Mouse (Mus musculus) hindbrain, postnatal 0 days (tissue): Measurements from ENCODE around the gene Rpl13a. TPM values are rescaled to one million over a fixed set of nuclear protein-coding genes. Genes with fewer than 3 reads are reported as not detected.
"Not testable (repeated sequence)": the region's sequence is repeated elsewhere in the genome, so short reads cannot be mapped to it uniquely, and the experiment has no call there.

Experiments
- ATAC-seq: fragments of 200-750 bp; cut with Nextera tagmentation; 2 replicates; pipeline ENCODE4 v1.8.0; 2017; ENCODE audit warnings: mild to moderate bottlenecking, moderate TSS enrichment, moderate library complexity
- DNase-seq: peaks from one replicate; pipeline ENCODE4 v3.0.0-alpha.2; 2015; ENCODE audit warnings: low spot score
- H3K27ac ChIP-seq: fragments of 300-500 bp; sonication (generic); 2 replicates; pipeline ENCODE4 v1.5.1; 2014; ENCODE audit warnings: mild to moderate bottlenecking
- H3K27me3 ChIP-seq: fragments of 300-500 bp; sonication (generic); 2 replicates; pipeline ENCODE4 v1.6.1; 2014; ENCODE audit warnings: low read length, mixed read lengths; ENCODE audit not compliant: insufficient read depth
- H3K36me3 ChIP-seq: fragments of 300-500 bp; sonication (generic); 2 replicates; pipeline ENCODE4 v1.6.1; 2014; ENCODE audit warnings: low read length, mixed read lengths; ENCODE audit not compliant: insufficient read depth
- H3K4me1 ChIP-seq: fragments of 300-500 bp; sonication (generic); 2 replicates; pipeline ENCODE4 v1.6.1; 2014; ENCODE audit warnings: antibody characterized with exemption, low read length, mixed read lengths; ENCODE audit not compliant: insufficient read depth
- H3K4me2 ChIP-seq: fragments of 300-500 bp; sonication (generic); 2 replicates; pipeline ENCODE4 v1.6.1; 2014; ENCODE audit warnings: low read depth, mild to moderate bottlenecking, low read length, moderate library complexity, mixed read lengths
- H3K4me3 ChIP-seq: fragments of 300-500 bp; sonication (generic); 2 replicates; pipeline ENCODE4 v1.5.1; 2014; ENCODE audit warnings: low read length
- H3K9ac ChIP-seq: fragments of 300-500 bp; sonication (generic); replicated peaks from 2 replicates; pipeline ENCODE4 v1.6.1; 2014; ENCODE audit warnings: mild to moderate bottlenecking, low read length, moderate library complexity, mixed read lengths
- H3K9me3 ChIP-seq: fragments of 300-500 bp; sonication (generic); 2 replicates; pipeline ENCODE4 v1.6.1; 2016; ENCODE audit warnings: low read length, mixed read lengths
- CTCF ChIP-seq: IDR thresholded peaks from 2 replicates; pipeline ENCODE4 v1.5.1; 2016; ENCODE audit warnings: antibody characterized with exemption, control low read depth, low read depth
- WGBS: fragments of 180-500 bp; shearing (Covaris S2); extraction: QIAGEN DNeasy Blood & Tissue Kit; methylation state at CpG from one replicate; pipeline ENCODE4 v1.1.7; 2014; 5-methylcytosine and 5-hydroxymethylcytosine counted together
- polyA plus RNA-seq: library from polyadenylated mRNA; unstranded; fragments of >200 nt; fragmentation: Nextera tagmentation; extraction: Ambion mirVana; gene quantifications from 2 replicates; pipeline ENCODE4 v1.2.1, GENCODE M21; 2015
- total RNA-seq: library from RNA; depleted of rRNA; stranded (reverse); fragments of >200 nt; gene quantifications from 2 replicates; pipeline ENCODE4 v1.2.3, GENCODE M21; 2014

Gene Rpl13a
- total and polyA plus RNA-seq, 2 experiments from 2014 or later, result 800 to 1,807 TPM

DNA sequence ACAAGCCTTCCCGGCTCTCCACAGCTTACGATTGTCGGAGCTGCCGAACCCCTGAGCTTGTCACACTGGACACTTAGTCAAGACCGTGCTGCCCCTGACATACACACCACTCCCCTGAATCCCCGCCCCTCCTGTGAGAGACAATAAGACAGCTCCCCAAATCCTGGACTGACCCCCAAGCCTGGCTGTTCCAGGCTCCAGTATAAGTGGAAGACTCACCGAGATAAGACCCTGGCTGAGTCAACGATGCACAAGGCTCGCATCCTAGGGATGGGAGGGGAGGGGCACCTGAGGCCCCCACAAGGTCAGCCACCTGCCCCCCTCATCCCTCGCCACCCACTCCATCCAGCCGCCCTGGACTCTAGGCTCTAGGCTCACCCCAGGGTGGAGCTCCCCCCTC, 3.3 kb upstream of the Rpl13a start:
- ATAC-seq, result no peak
- Histone ChIP-seq H3K36me3 (peaks cover 5% of the 10 kb centered on the region; the same call in 1 of the 2 replicates), H3K4me2 (no peak overlapping the region), H3K4me3 (no peak overlapping the region), H3K9me3 (no peaks in the 10 kb centered on the region), H3K9ac (no peak overlapping the region), H3K27me3 (no peaks in the 10 kb centered on the region), H3K4me1 (0 out of 2 replicates have a peak, but pooled peaks cover 7% of the 10 kb centered on the region), H3K27ac (no peak overlapping the region)
- DNase-seq, result no peak
- WGBS, result 79% methylated on average over 11 of the region's 11 CpGs
- no peak for TF ChIP-seq CTCF

- no peaks in the 10 kb centered on the region for H3K9me3 ChIP-seq
- no peak for ATAC-seq
- H3K4me1 ChIP-seq, result 0 out of 2 replicates have a peak, but pooled peaks cover 8% of the 10 kb centered on the region
- peak overlapping the region; percentile 92 for H3K27ac ChIP-seq
- peak overlapping the region; percentile 60 for H3K4me2 ChIP-seq
- H3K9ac ChIP-seq, result peak overlapping the region; percentile 58
- no peak for TF ChIP-seq CTCF
- no peaks in the 10 kb centered on the region for H3K27me3 ChIP-seq
- no peak for DNase-seq
- peaks cover 23% of the 10 kb centered on the region for H3K36me3 ChIP-seq
- WGBS, result 57% methylated on average over 15 of the region's 15 CpGs
- peak overlapping the region; percentile 95 for H3K4me3 ChIP-seq
These were observed 1.4 kb upstream of the Rpl13a start for GRCm38 (mm10) chr7:45129776-45130512.

DNA sequence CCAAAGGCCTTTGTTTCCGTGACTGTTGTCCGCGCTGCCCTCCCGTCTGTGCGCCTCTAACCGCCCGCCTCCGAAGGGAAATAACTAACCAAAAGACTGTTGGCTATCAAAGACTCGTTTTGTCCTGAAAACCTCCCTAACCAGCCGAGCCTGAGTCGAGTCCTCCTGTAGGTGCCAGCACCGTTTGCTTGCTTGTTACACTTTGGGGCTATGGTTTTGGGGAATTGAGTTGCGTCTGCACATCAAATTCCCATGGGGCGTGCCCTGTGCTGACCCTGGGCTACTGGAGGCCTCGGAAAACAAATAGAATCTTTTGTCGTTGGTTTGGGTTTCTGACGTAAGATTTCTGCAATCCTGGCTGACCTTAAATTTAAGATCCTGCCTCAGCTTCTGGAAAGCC, 757 bp upstream of the Rpl13a start:
- H3K4me1 ChIP-seq, result 0 out of 2 replicates have a peak, but pooled peaks cover 8% of the 10 kb centered on the region
- WGBS, result under 1% methylated on average over 17 of the region's 17 CpGs
- H3K27ac ChIP-seq, result peak overlapping the region; percentile 92
- no peak for ATAC-seq
- peak overlapping the region; percentile 58 for H3K9ac ChIP-seq
- H3K9me3 ChIP-seq, result no peaks in the 10 kb centered on the region
- no peaks in the 10 kb centered on the region for H3K27me3 ChIP-seq
- H3K4me3 ChIP-seq, result peak overlapping the region; percentile 95
- peak; percentile 64 for DNase-seq
- no peak for TF ChIP-seq CTCF
- peak overlapping the region; percentile 60 for H3K4me2 ChIP-seq
- peaks cover 23% of the 10 kb centered on the region for H3K36me3 ChIP-seq

DNA sequence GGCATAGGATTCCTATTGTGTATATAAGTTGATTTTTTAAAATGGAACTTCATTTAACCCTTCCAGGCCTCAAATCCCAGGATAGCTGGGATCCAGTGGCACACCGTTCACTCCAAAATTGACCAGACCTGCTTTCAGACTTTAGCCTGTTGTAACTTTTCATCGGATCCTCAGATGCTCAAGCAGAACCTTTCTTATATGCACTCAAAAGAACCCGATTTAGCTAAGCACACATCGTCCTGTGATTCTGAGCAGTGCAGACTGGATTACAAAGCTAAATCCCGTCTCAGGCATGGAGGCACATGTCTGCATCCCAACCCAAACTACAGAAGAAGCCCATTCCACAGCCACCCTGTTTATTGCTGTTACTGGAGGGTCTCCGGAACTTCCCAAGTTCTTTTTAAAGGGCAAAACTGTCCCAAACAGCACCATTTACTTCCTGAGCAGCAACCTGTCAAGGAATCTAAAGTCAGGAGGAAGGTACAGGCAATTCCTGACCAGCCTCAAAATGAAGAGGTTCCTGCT, 799 bp downstream of the Rpl13a start:
- Histone ChIP-seq H3K4me1 (peaks cover 13% of the 10 kb centered on the region), H3K9me3 (no peaks in the 10 kb centered on the region), H3K27ac (peak overlapping the region; percentile 91), H3K27me3 (no peaks in the 10 kb centered on the region), H3K36me3 (peaks cover 28% of the 10 kb centered on the region), H3K4me2 (peak overlapping the region; percentile 93), H3K9ac (peak overlapping the region; percentile 99), H3K4me3 (peak overlapping the region; percentile 95)
- DNase-seq, result no peak
- no peak for ATAC-seq
- no peak for TF ChIP-seq CTCF
- WGBS, result under 1% methylated on average over 6 of the region's 6 CpGs

DNA sequence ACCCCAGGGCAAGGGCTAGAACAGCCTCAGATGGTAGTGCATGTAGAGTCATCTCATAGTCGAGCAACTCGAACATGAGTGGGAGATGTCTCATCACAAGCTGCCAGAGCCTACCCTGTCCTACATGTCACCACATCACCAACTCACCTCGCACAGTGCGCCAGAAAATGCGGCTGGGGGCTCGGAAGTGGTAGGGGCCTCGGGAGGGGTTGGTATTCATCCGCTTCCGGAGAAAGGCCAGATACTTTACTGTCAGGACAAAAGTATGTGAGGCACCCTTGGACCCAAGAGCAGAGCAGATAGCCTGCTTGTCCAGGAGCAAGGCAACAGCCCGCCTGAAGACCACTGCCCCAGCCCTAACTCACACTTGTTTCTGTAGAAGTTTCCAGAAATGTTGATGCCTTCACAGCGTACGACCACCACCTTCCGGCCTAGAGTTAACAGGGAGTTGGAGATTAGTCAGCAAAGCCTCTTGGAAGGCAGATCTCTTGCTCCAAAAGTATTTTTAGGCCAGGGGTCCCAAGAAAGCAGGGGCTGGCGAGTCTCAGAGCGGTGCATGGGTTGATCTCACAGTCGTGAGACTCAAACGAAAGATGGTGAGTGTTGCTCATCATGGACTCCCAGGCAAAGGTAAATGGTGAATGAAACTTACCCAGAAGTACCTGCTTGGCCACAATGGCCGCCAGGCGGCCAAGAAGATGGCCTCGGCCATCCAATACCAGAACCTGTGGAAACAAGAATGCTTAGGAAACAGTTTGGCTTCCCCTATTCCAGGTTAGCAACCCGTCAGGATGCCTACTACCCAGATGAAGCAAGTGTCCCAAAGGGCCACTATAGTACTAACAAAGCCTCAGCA, 1.5 kb downstream of the Rpl13a start:
- no peaks in the 10 kb centered on the region for H3K9me3 ChIP-seq
- no peaks in the 10 kb centered on the region for H3K27me3 ChIP-seq
- peaks cover 14% of the 10 kb centered on the region for H3K4me1 ChIP-seq
- H3K9ac ChIP-seq, result peak overlapping the region; percentile 99
- H3K27ac ChIP-seq, result peak overlapping the region; percentile 91; the same call in 1 of the 2 replicates
- H3K4me3 ChIP-seq, result peak overlapping the region; percentile 95
- H3K4me2 ChIP-seq, result peak overlapping the region; percentile 93
- ATAC-seq (no peak), DNase-seq (no peak)
- H3K36me3 ChIP-seq, result peaks cover 35% of the 10 kb centered on the region
- TF ChIP-seq CTCF, result peak; percentile 46
- WGBS, result 49% methylated on average over 21 of the region's 21 CpGs

GRCm38 (mm10) chr7:45126147-45126843, 2.3 kb downstream of the Rpl13a start:
- no peak for TF ChIP-seq CTCF
- Histone ChIP-seq H3K27ac (no peak overlapping the region), H3K36me3 (peaks cover 43% of the 10 kb centered on the region), H3K4me2 (peak overlapping the region; percentile 93; the same call in 1 of the 2 replicates), H3K9me3 (no peaks in the 10 kb centered on the region), H3K4me1 (peaks cover 14% of the 10 kb centered on the region), H3K27me3 (no peaks in the 10 kb centered on the region), H3K9ac (peak overlapping the region; percentile 99; the same call in 1 of the 2 replicates), H3K4me3 (no peak overlapping the region)
- no peak for ATAC-seq
- WGBS, result 76% methylated on average over 17 of the region's 17 CpGs
- no peak for DNase-seq

DNA sequence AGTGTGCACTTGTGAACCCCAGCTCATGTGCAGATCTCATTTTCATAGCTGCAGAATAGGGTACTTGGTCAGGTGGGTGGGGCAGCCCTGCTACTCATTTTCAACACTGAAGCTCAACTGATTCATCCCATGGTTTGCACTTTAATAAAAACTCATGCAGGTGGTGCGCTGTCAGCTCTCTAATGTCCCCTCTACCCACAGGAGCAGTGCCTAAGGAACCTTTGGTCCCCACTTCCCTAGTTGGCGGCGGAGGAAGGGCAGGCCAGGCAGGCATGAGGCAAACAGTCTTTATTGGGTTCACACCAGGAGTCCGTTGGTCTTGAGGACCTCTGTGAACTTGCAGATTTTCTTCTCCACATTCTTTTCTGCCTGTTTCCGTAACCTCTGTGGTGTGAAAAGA, 2.9 kb downstream of the Rpl13a start:
- not testable (repeated sequence) for ATAC-seq, H3K27ac ChIP-seq, DNase-seq, H3K4me3 ChIP-seq, H3K27me3 ChIP-seq, H3K4me2 ChIP-seq, H3K9ac ChIP-seq, H3K9me3 ChIP-seq
- H3K4me1 ChIP-seq, result peaks cover 14% of the 10 kb centered on the region
- H3K36me3 ChIP-seq, result peaks cover 49% of the 10 kb centered on the region
- WGBS, result 65% methylated on average over 5 of the region's 5 CpGs
